Mouse (Mus musculus) testis, postnatal 10 days (tissue): ENCODE results near the gene Ccn1.

Experiments used
- DNase-seq: peaks from one replicate; pipeline ENCODE4 v3.0.0; 2021; ENCODE audit warnings: low spot score

The Ccn1 gene

DNA sequence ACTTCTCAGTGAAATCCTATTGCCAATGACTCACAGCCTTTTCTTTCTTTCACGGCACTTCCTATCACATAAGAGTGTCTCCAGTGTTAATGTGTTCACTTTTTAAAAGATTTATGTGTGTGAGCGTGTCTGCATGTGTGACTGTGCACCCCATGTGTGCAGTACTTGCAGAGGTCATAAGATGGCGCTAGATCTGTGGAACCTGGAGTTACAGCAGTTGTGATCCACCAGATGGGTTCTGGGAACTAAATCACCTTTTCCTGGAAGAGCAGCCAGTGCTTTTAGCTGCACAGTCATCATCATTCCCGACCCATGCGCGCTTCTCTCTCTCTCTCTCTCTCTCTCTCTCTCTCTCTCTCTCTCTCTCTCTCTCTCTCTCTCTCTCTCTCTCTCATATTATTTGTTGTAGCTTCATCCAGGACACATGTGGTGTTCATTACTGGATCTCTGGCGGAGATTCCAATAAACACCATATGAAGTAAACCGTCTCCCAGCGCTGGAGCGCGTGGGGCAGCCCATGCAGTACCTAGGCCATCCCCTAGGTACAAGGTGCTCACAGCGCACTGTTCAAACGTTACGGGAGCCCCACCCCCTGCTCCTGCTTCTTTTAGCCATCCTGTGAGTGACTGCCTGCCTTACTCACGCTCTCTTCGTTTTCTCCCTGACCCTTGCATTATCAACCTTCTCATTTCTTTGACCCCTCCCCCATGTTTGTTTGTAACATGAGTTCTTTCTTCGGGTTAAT lies 30.0 kb downstream of the Ccn1 start:
- no peak for DNase-seq

DNA sequence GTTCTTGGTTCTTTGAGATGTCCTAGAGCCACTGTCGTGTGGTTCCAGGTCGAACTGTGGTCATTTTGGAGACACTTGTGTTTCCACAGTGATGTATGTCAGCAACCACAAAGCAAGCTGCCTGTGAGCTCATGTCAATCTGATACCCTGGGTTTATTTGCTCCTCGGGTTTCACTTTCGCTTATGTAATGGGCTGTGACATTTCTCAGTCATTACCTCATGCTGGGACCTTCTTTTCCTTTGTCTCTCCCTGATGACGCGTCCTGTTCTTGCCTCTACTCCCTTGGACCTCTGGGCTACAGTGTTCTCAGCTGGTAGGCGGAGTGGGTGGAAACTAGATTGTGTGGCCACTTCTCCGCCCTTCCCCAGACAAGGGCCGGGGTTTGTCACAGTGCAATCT lies 31.5 kb downstream of the Ccn1 start:
- no peak for DNase-seq

DNA sequence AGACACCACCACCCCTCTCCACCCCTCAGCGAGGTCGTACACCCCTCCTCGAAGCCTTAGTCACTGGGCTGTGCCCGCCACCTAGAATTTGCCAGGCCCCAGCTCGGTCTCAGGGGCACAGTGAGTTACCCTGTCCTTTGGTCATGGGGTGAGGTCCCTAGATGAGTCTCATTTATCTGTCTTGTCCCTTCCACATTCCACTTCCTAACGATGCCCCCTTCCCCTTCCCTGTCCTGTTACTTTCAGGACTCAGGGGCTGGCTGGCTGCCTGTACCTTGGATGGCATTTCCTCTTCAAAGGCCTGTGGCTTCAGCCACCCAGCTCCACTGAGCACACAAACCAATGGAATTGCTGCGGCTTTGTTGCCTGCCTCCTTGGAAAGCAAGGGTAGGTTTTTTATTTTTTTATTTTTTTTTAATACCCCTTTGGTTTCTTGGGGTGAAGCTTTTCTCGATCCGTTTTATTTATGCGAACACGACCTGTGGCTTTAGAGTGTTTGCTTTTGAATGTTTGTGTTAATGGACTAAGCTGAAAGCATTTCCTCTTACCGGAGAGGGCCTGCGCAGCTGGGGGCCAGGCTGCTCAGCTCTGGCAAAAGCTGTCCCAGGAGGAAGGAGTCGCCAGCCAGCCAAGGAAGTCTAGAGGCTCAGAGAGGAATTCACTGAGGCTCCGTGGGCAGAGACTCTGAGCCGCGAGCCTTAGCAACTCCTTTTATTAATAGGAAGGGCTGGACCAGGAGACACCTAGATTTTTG lies 35.2 kb downstream of the Ccn1 start:
- DNase-seq: no peak

DNA sequence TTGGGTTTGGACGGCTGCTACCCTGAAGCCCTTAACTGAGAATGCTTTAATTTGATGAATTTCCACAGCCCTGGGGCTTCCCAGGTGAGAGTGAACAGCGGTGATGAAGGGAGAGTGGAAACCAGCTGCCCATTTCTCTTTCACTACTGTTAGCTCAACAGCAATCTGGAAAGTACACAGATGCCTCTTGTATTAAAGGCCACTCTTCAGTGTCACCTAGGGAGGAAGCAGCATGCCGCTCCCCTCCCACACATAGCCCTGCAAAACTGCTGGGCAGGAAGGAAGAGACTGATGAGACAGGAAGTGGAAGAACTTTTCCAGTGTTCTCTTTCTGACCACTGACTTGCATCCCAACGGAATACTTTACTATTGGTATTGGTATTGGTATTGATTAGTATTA lies 36.5 kb downstream of the Ccn1 start:
- no peak for DNase-seq

DNA sequence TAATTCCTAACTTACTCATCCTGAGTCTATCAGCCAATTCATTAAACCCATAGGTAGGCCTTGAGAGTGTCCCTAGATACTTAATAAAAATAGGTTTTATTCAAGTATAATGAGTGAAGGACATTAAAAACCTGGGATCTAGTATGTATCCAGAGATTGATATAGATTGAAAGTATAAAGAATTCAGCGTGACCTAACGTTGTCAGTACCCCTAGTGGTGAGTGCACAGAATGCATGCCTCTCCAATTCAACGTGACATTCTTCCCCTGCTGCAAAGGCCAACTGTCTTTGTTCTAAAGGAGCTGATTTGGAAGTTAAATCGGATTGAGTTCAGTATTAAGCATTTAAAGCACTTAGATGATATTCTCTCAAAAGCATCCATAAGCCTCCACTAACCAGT lies 37.1 kb downstream of the Ccn1 start:
- no peak for DNase-seq

DNA sequence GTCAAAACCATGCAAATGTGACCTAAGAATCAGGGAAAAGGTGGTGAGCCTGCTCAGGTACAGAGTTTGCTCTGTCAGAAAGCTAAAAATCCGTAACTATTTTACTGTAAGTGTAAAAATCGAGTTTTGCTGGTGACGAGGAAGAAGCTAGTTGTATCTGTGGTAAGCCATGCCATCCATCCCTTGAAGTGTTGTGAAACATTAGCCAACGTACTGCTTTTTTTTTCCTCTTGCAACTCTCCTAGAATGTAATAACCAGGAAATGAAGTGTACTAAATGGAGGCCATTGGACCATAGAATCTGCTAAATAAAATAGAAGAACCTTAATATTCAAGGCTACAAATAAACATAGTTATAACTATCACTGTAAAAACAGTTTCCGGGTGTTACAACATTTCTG lies 41.5 kb downstream of the Ccn1 start:
- DNase-seq: no peak

DNA sequence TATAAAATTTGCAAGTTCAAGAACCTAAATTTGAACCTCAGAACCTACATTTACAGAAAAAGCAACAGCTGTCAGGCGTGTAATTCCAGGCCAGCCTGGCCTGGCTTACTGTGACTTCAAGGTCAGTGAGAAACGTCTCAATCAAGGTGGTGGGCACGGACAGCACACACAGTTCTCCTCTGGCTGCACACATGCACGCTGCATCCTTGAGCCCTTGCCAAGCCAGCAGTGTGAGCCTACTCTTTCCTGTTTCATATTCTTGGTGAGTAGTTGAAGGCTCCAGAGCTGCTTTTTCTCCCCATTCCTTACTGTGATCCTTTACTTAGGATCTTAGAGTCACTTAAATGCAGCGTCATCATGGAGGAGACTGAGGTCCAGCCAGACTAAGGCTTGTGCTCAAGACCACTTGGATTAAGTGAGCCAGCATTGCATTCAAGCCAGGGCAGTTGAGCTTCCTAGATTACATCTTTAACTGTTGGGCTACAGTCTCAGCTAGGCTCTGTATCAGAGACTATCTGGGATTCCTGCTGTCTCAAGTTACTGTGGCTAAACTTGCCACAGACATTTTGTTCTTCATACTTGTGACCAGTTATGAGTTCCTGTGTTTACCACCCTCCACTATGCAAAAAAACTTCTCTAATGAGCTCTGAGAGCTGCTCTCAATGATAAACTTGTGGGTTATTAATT lies 44.2 kb downstream of the Ccn1 start:
- peak; percentile 64 for DNase-seq

DNA sequence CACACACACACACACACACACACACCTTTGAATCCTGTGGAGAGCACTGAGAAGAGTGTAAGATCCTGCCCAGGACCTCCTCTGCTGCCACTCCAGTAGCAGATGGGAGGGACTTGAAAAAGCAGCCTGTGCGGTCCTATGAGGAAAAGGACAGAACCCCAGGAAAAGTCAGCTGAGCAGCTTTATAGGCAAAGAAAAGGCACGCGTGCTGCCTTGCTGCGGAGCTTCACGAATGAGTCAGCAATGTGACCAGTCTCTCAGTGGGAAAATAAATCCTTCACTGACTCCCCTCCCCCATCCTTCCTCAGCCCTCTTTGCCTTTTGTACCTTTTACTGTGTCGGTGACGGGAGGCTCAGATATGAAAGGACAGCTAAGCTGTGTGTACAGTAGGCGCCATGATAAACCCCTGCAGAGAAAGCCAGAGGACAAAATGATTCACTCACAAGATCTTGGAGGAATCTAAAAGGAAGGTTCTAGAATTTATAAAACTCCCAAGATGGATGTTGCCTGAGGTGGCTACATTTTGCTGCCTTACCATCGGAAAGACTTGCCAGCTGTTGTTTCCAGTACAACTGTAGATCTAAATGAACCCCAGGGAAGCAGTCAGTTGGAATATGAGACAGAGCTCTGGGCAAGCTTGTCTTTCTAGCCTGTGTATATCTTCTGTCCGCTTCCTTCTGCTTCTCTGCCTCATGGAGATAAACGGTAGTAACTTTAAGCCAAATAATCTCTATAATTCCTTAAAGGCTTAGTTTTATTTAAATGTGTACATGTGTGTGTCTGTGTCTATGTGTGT lies 47.2 kb downstream of the Ccn1 start:
- no peak for DNase-seq

DNA sequence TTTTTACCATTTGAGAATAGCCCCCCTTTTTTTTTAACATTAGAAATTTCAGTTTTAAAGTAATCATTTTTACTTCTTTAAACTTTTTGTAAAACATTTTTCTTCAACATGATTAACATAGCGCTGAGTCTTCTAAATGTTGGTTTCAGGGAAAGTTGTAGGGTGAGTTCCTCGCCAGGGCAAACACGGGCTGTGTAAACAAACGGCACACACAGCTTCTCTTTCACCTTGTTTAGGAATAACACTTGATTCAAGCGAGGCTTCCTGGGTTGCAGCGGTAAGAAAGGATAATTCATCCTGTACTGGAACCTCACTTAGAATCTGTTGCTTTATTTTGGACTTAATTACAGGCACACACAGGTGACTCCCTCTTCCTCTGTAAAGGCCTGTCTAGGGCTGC lies 48.4 kb downstream of the Ccn1 start:
- DNase-seq: no peak

DNA sequence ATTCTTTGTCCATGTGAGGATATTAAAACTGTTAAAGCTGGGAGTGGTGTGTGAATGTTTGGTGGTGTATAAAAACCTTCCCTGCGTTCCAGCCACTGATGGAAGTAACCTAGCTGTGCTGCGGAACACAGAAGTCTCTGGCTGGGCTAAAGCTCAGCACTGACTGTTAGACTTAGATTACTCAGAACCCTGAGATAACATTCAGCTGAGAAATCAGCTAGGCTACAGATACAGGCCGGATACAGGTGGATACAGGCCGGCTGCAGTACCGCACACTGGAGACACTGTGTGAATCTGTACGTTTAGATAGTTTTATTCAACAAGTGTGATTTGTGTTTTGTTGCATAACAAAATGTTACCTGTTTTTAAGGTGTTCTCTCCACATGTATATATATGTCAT lies 49.0 kb downstream of the Ccn1 start:
- no peak for DNase-seq

DNA sequence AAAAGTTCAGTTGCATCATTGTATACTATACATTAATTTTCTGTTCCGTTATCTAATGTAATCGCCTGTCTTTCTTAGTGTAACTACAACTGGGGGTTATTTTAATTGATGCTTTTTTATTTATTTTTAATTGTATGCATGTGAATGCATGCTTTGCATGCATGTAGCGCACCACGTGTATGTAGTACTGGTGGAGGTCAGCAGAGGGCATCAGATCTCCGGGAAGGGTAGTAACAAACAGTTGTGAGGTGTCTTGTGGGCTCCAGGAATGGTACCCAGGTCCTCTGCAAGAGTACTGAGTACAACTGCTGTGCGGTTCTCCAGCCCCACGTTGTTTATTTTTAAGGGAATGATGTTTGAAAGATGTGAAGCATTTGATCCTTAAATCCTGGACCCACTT lies 50.7 kb downstream of the Ccn1 start:
- no peak for DNase-seq
